Mouse (Mus musculus): Measurements from ENCODE around the gene Jmjd7. TPM values are rescaled to one million over a fixed set of nuclear protein-coding genes. Genes with fewer than 3 reads are reported as not detected.

Jmjd7 gene
- 23.1 and 24.2 TPM in 2 replicates for polyA plus RNA-seq (2015; fragmentation: Nextera tagmentation; extraction: Ambion mirVana)

DNA sequence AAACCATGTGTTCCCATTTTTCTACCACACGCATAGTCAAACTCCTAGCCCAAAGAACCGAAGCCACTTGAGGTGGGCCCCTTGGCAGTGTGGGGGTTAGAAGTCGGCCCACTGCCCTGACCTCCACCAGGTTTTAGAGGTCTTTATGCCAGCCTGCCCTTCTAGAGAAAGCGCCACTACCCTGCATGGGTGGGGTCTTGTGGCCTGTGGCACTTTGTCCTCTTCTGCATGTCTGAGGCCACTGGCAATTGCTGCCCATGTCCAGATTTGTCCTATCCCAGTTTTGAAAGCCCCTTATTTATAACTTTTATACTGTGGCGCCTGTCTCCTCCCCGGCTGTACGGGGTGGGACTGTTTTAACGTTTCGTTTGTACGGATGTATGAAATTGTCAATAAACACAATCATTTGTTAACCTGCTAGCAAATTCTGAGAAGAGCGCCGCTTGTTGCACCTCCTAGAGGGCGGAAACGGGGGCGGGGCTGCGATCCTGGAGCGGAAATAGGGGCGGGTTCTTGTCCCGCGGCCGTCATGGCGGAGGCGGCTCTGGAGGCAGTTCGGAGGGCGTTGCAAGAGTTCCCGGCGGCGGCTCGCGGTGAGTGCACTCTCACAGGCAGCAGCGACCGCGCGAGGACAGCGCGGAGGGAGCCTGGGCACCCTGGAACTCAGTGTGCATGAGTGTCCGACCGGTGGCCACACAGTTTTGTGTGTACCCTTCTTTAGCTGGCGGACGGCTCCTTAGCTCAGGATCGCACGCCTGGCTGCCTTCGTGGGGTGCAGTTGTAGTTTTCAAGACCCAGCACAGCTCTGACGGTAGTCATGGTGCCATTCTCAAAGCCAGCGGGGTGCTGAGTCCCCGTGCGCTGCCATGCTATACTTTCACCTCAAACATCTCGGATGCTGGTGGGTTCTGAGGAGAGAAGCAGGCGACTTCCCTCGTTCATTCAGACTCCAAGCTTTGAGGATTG is at the start of gene Jmjd7, which contains the start of gene Gm28042:
Gene Jmjd7, plus strand, starts transcription at position 500 of the 966 bp plus-strand sequence.
Gene Gm28042, plus strand, starts transcription at position 510 of the 966 bp plus-strand sequence.
- H3K9ac ChIP-seq = peak within 1 kb of the TSS; percentile 84
- peak within 1 kb of the TSS; percentile 65 for H3K4me3 ChIP-seq
- H3K27ac ChIP-seq = peak within 1 kb of the TSS; percentile 91
- H3K9me3 ChIP-seq = no peaks in the 10 kb centered on the region
- WGBS = 5% methylated on average over 50 of the region's 50 CpGs
- no peaks in the 10 kb centered on the region for H3K27me3 ChIP-seq
- peaks cover 13% of the 10 kb centered on the region for H3K4me1 ChIP-seq
- ATAC-seq (ENCODE audit: low FRiP score, low read depth) = peak; percentile 92
- H3K4me2 ChIP-seq (replicated peaks) = peak within 1 kb of the TSS; percentile 80
- peaks cover 59% of the 10 kb centered on the region for H3K36me3 ChIP-seq

GRCm38 (mm10) chr2:119980343-119980986 is 46.8 kb upstream of the Jmjd7 start:
- H3K9me3 ChIP-seq = no peaks in the 10 kb centered on the region
- peak; percentile 76 for ATAC-seq (ENCODE audit: low FRiP score, low read depth)
- no peaks in the 10 kb centered on the region for H3K27me3 ChIP-seq
- H3K9ac ChIP-seq = no peak overlapping the region
- 43% methylated on average over 7 of the region's 7 CpGs for whole genome bisulfite sequencing
- H3K4me3 ChIP-seq = no peak overlapping the region
- peaks cover 13% of the 10 kb centered on the region for H3K36me3 ChIP-seq
- H3K27ac ChIP-seq = no peak overlapping the region
- H3K4me1 ChIP-seq = 0 out of 2 replicates have a peak, but pooled peaks cover 3% of the 10 kb centered on the region
- no peak overlapping the region for H3K4me2 ChIP-seq (replicated peaks)

GRCm38 (mm10) chr2:119981631-119982030 is 45.7 kb upstream of the Jmjd7 start:
- H3K27ac ChIP-seq = no peak overlapping the region; the same call in 1 of the 2 replicates
- ATAC-seq (ENCODE audit: low FRiP score, low read depth) = no peak
- H3K4me3 ChIP-seq = no peak overlapping the region
- H3K27me3 ChIP-seq = no peaks in the 10 kb centered on the region
- 0 out of 2 replicates have a peak, but pooled peaks cover 3% of the 10 kb centered on the region for H3K4me1 ChIP-seq
- H3K9me3 ChIP-seq = no peaks in the 10 kb centered on the region
- H3K36me3 ChIP-seq = peaks cover 13% of the 10 kb centered on the region
- no peak overlapping the region for H3K4me2 ChIP-seq (replicated peaks)
- 63% methylated on average over 2 of the region's 2 CpGs for WGBS
- no peak overlapping the region for H3K9ac ChIP-seq

DNA sequence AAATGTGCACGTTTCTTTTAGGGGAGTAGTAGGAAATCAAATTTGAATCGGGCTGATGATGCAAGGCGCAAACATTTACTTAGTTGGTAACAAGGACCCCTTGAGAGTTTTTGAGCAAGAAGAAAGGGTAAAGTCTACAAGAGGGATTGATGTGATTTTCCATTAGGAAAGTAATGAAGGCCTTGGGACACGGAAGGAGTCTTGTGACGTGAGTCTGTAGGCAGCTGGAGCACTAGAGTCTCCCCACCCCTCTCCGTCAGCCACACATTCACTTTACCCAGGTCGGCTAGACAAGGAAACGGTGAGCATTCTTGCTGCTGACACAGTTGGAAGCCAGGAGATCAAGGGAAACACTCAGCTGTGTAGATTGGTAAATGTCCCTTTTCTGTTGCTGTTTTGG is 41.4 kb upstream of the Jmjd7 start:
- Histone ChIP-seq H3K27ac (no peak overlapping the region), H3K4me3 (no peak overlapping the region), H3K4me1 (0 out of 2 replicates have a peak, but pooled peaks cover 3% of the 10 kb centered on the region), H3K4me2 (replicated peaks) (no peak overlapping the region), H3K36me3 (peaks cover 13% of the 10 kb centered on the region), H3K9me3 (no peaks in the 10 kb centered on the region), H3K27me3 (no peaks in the 10 kb centered on the region), H3K9ac (no peak overlapping the region)
- ATAC-seq (ENCODE audit: low FRiP score, low read depth) = no peak
- WGBS = 64% methylated on average over 8 of the region's 8 CpGs

- Histone ChIP-seq H3K9ac (no peak overlapping the region), H3K4me2 (replicated peaks) (no peak overlapping the region), H3K4me1 (0 out of 2 replicates have a peak, but pooled peaks cover 3% of the 10 kb centered on the region), H3K9me3 (no peaks in the 10 kb centered on the region), H3K4me3 (no peak overlapping the region), H3K27ac (no peak overlapping the region), H3K36me3 (peaks cover 10% of the 10 kb centered on the region), H3K27me3 (no peaks in the 10 kb centered on the region)
- 78% methylated on average over 6 of the region's 6 CpGs for WGBS
- ATAC-seq (ENCODE audit: low FRiP score, low read depth) = no peak
Observed at GRCm38 (mm10) chr2:119986369-119986768, 40.9 kb upstream of the Jmjd7 start.

- no peak overlapping the region for H3K4me3 ChIP-seq
- WGBS = 92% methylated on average over 2 of the region's 2 CpGs
- no peak overlapping the region for H3K27ac ChIP-seq
- H3K9ac ChIP-seq = no peak overlapping the region
- H3K4me1 ChIP-seq = no peaks in the 10 kb centered on the region
- peaks cover 7% of the 10 kb centered on the region for H3K36me3 ChIP-seq
- no peaks in the 10 kb centered on the region for H3K27me3 ChIP-seq
- no peaks in the 10 kb centered on the region for H3K9me3 ChIP-seq
- no peak overlapping the region for H3K4me2 ChIP-seq (replicated peaks)
- no peak for ATAC-seq (ENCODE audit: low FRiP score, low read depth)
Observed at GRCm38 (mm10) chr2:119987441-119987840, 39.8 kb upstream of the Jmjd7 start.

DNA sequence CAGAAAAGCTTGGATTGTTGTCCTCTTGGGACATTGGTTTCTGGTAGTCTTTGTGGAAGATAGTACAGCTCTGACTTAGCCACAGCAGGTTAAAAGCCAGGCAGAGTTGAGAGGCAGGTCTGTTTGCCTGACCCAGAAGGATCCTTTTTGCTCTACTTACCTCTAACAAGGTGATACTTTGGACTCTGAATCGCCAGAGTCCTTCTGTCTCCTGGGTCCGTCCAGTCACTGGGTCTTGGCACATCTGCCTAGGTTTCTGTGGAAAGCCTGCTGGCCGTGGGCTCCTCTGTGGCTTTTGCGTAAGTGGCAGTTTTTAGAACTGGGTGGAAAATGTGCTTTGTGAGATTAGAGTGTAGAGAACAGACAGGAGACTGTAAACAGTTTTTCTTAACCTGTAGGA is 38.3 kb upstream of the Jmjd7 start:
- H3K4me2 ChIP-seq (replicated peaks) = no peak overlapping the region
- H3K27me3 ChIP-seq = no peaks in the 10 kb centered on the region
- no peak overlapping the region for H3K4me3 ChIP-seq
- H3K36me3 ChIP-seq = peaks cover 5% of the 10 kb centered on the region; the same call in 1 of the 2 replicates
- no peak for ATAC-seq (ENCODE audit: low FRiP score, low read depth)
- peaks cover 3% of the 10 kb centered on the region; the same call in 1 of the 2 replicates for H3K4me1 ChIP-seq
- no peak overlapping the region for H3K27ac ChIP-seq
- H3K9ac ChIP-seq = no peak overlapping the region
- 89% methylated on average over 4 of the region's 4 CpGs for WGBS
- H3K9me3 ChIP-seq = no peaks in the 10 kb centered on the region

DNA sequence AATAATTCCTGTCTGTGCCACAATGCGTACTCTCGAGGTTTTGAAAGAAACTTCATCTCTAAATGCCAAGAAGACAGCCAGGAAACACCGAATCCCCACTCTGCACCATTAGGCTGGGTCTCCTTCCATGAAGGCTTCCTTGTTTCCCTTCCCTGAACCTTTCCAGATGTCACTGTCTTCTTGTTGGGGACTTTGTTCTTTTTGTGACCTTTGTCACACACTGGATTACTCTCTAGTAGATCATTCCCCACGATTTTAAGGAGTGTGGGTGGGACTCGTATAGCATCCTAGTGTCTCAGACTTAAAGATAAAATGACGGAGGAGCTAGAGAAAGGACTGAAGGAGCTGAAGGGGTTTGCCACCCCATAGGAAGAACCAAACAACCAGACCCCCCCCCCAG is 36.4 kb upstream of the Jmjd7 start:
- no peak overlapping the region for H3K27ac ChIP-seq
- peaks cover 5% of the 10 kb centered on the region; the same call in 1 of the 2 replicates for H3K36me3 ChIP-seq
- H3K27me3 ChIP-seq = no peaks in the 10 kb centered on the region
- no peak overlapping the region for H3K4me3 ChIP-seq
- peaks cover 20% of the 10 kb centered on the region for H3K4me1 ChIP-seq
- no peak overlapping the region for H3K4me2 ChIP-seq (replicated peaks)
- no peak overlapping the region for H3K9ac ChIP-seq
- H3K9me3 ChIP-seq = no peaks in the 10 kb centered on the region
- no peak for ATAC-seq (ENCODE audit: low FRiP score, low read depth)
- WGBS = 83% methylated on average over 6 of the region's 6 CpGs

GRCm38 (mm10) chr2:119992349-119992748 is 34.9 kb upstream of the Jmjd7 start:
- no peak for ATAC-seq (ENCODE audit: low FRiP score, low read depth)
- H3K9me3 ChIP-seq = no peaks in the 10 kb centered on the region
- no peak overlapping the region for H3K4me3 ChIP-seq
- H3K36me3 ChIP-seq = peaks cover 5% of the 10 kb centered on the region; the same call in 1 of the 2 replicates
- H3K4me2 ChIP-seq (replicated peaks) = no peak overlapping the region
- no peaks in the 10 kb centered on the region for H3K27me3 ChIP-seq
- WGBS = 77% methylated on average over 2 of the region's 2 CpGs
- H3K4me1 ChIP-seq = peaks cover 35% of the 10 kb centered on the region
- no peak overlapping the region for H3K9ac ChIP-seq
- no peak overlapping the region for H3K27ac ChIP-seq

DNA sequence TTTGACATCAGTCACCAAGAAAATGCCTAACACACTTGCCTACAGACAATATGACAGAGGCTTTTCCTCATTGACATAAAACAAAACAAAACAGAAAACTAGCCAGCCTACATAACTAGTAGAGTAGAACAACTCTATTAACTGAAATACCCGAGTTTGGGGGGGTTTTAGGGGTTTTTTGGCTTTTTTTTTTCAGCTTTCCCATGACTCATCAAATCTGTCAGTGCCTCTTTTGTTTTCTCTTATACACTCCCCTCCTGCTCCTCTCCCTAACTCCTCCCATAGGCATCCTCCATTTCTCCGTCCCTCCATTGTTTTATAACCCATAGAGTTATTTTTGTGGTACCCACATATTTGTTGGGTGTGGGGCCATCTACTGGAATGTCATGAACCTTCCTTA is 33.8 kb upstream of the Jmjd7 start:
- 60% methylated on average over 2 of the region's 2 CpGs for WGBS
- Histone ChIP-seq H3K4me2 (replicated peaks) (no peak overlapping the region), H3K36me3 (peaks cover 12% of the 10 kb centered on the region), H3K9ac (no peak overlapping the region), H3K9me3 (no peaks in the 10 kb centered on the region), H3K27ac (no peak overlapping the region), H3K27me3 (no peaks in the 10 kb centered on the region), H3K4me3 (no peak overlapping the region), H3K4me1 (peaks cover 42% of the 10 kb centered on the region)
- ATAC-seq (ENCODE audit: low FRiP score, low read depth) = no peak

- Histone ChIP-seq H3K27me3 (no peaks in the 10 kb centered on the region), H3K4me1 (peaks cover 42% of the 10 kb centered on the region), H3K27ac (peak overlapping the region; percentile 96), H3K9ac (no peak overlapping the region), H3K36me3 (peaks cover 19% of the 10 kb centered on the region), H3K9me3 (no peaks in the 10 kb centered on the region), H3K4me3 (no peak overlapping the region), H3K4me2 (replicated peaks) (peak overlapping the region; percentile 41; the same call in 1 of the 2 replicates)
- 84% methylated on average over 6 of the region's 6 CpGs for WGBS
- ATAC-seq (ENCODE audit: low FRiP score, low read depth) = no peak
Observed at GRCm38 (mm10) chr2:119994839-119995238, 32.4 kb upstream of the Jmjd7 start.
